Mouse (Mus musculus) C2C12 (cell line): ENCODE measurements at regions not wholly inside any gene's neighbourhood (a gene's known extent, or its start where the extent isn't known, plus 50 kb on each side); places are given as distances from the start of the nearest gene placed in this dataset.

Experiments used
- CEBPB ChIP-seq: IDR thresholded peaks from one replicate; pipeline ENCODE4 v1.6.1; 2011; ENCODE audit warnings: low read depth, mild to moderate bottlenecking, control low read depth, moderate library complexity
- CTCF ChIP-seq: IDR thresholded peaks from one replicate; pipeline ENCODE4 v1.5.1; 2011; ENCODE audit not compliant: control insufficient read depth, insufficient read depth, insufficient read length
- FOSL1 ChIP-seq: IDR thresholded peaks from one replicate; pipeline ENCODE4 v1.8.0; 2011; ENCODE audit warnings: mild to moderate bottlenecking, low read length; ENCODE audit not compliant: poor library complexity, insufficient read depth, severe bottlenecking
- MAX ChIP-seq: IDR thresholded peaks from one replicate; pipeline ENCODE4 v1.6.1; 2011; ENCODE audit warnings: mild to moderate bottlenecking, control low read depth
- MYOD1 ChIP-seq: IDR thresholded peaks from one replicate; pipeline ENCODE4 v1.6.1; 2011; ENCODE audit warnings: low read depth; ENCODE audit not compliant: control insufficient read depth, insufficient read length
- USF1 ChIP-seq: IDR thresholded peaks from one replicate; pipeline ENCODE4 v1.6.1; 2011; ENCODE audit warnings: low read depth, mild to moderate bottlenecking, control low read depth, moderate library complexity

- TF ChIP-seq CTCF = no peak
- no peak for TF ChIP-seq USF1
- no peak for TF ChIP-seq CEBPB
- TF ChIP-seq MAX = no peak
- no peak for TF ChIP-seq MYOD1
- no peak for TF ChIP-seq FOSL1
These were observed 52.4 kb upstream of the Arhgap32 start for GRCm38 (mm10) chr9:32063541-32063940.
